Mouse (Mus musculus) G1E (cell line): ENCODE data around the gene Arsa. TPM values are rescaled to one million over a fixed set of nuclear protein-coding genes. Genes with fewer than 3 reads are reported as not detected.

Source experiments
- ATAC-seq: 2 replicates; pipeline ENCODE4 v1.8.0; 2016; ENCODE audit warnings: mild to moderate bottlenecking; ENCODE audit not compliant: insufficient number of reproducible peaks, poor library complexity, low FRiP score, severe bottlenecking; ENCODE audit errors: extremely low read depth
- DNase-seq: peaks from one replicate; pipeline ENCODE4 v3.0.0; 2012; ENCODE audit warnings: low spot score
- H3K27me3 ChIP-seq: 2 replicates; pipeline ENCODE4 v1.6.1; 2012; ENCODE audit warnings: mild to moderate bottlenecking, low read length, inconsistent platforms; ENCODE audit not compliant: insufficient read depth
- H3K36me3 ChIP-seq: replicated peaks from 2 replicates; pipeline ENCODE3; 2012; ENCODE audit warnings: mild to moderate bottlenecking, inconsistent platforms
- H3K4me1 ChIP-seq: 2 replicates; pipeline ENCODE4 v1.6.1; 2012; ENCODE audit warnings: low read depth, low read length, inconsistent platforms, mixed read lengths; ENCODE audit not compliant: insufficient read depth
- H3K4me3 ChIP-seq: 2 replicates; pipeline ENCODE4 v1.5.1; 2012; ENCODE audit warnings: low read depth, mild to moderate bottlenecking, inconsistent platforms, low read length, moderate library complexity, mixed read lengths
- H3K9me3 ChIP-seq: replicated peaks from 2 replicates; pipeline ENCODE4 v1.6.1; 2012; ENCODE audit warnings: inconsistent platforms
- CTCF ChIP-seq: IDR thresholded peaks from 2 replicates; pipeline ENCODE4 v1.5.1; 2012; ENCODE audit warnings: low read depth, low read length, inconsistent platforms, mixed read lengths
- GATA1 ChIP-seq: IDR thresholded peaks from 2 replicates; pipeline ENCODE4 v1.6.1; 2012; ENCODE audit warnings: borderline replicate concordance, low read length, inconsistent platforms, mixed read lengths
- GATA2 ChIP-seq: IDR thresholded peaks from 2 replicates; pipeline ENCODE4 v1.6.1; 2012; ENCODE audit warnings: low read depth, low read length, inconsistent platforms, borderline replicate concordance
- POLR2AphosphoS5 ChIP-seq: IDR thresholded peaks from 2 replicates; pipeline ENCODE4 v1.6.1; 2012; ENCODE audit warnings: low read depth, low read length, inconsistent platforms; ENCODE audit not compliant: insufficient replicate concordance
- TAL1 ChIP-seq: conservative IDR thresholded peaks from 2 replicates; pipeline ENCODE4 v1.6.1; 2012; ENCODE audit warnings: low read depth, low read length, inconsistent platforms, mixed read lengths
- polyA plus RNA-seq: library from polyadenylated mRNA; stranded (reverse); fragments of >175 nt; gene quantifications from 2 replicates; pipeline ENCODE4 v1.2.3, GENCODE M21; 2012
- total RNA-seq, 2 experiments: library from RNA; stranded (forward) in 1 of 2; stranded (reverse) in 1 of 2; fragments of 200-1000 nt in 1 of 2; fragments of >200 nt in 1 of 2; fragmentation: Nextera tagmentation in 1 of 2; gene quantifications; 2 replicates each; pipeline ENCODE4 v1.2.3; 2014 to 2017

Gene Arsa
- total and polyA plus RNA-seq, 3 experiments: 12.8 to 37.5 (median 21.1) TPM

DNA sequence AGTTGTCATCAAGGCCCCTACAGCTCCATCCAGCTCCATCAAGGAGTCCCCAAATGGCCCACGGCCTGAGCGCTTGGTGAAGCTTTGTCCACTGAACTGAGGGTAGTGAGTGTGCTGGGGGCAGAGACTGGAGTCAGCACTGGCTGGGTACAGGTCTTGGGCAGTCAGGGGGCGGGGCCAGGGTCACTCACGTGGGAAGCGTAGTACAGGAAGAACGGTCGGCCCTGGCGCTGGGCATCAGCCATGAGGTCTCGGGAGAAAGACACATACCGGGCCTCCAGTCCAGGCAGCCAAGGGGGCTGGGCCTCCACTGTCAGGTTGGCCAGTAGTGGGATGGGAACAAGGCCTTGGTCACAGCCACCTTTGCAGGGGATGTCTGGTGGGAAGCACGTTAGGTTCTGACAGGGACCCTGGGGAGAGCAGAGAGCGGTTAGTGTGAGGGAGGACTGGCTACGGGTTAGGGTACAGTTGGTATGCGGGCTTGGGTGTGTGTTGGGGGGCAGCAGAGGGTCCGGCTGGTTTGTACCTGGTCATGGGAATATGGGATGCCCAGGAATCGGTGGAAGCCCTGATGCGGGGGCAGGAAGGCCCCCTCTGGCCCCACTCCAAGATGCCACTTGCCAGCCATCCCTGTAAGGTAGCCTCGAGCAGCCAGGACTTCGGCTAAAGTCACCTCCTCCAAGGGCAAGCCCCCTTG is 2.5 kb downstream of the Arsa start:
- 0 out of 2 replicates have a peak, but pooled peaks cover 2% of the 10 kb centered on the region for H3K27me3 ChIP-seq
- ATAC-seq: no peak
- H3K4me3 ChIP-seq: peak overlapping the region; percentile 84
- TF ChIP-seq CTCF (no peak), GATA2 (no peak), TAL1 (no peak), POLR2AphosphoS5 (no peak), GATA1 (no peak)
- no peak for DNase-seq
- H3K36me3 ChIP-seq: peaks cover 33% of the 10 kb centered on the region
- no peaks in the 10 kb centered on the region for H3K9me3 ChIP-seq
- peaks cover 29% of the 10 kb centered on the region for H3K4me1 ChIP-seq

DNA sequence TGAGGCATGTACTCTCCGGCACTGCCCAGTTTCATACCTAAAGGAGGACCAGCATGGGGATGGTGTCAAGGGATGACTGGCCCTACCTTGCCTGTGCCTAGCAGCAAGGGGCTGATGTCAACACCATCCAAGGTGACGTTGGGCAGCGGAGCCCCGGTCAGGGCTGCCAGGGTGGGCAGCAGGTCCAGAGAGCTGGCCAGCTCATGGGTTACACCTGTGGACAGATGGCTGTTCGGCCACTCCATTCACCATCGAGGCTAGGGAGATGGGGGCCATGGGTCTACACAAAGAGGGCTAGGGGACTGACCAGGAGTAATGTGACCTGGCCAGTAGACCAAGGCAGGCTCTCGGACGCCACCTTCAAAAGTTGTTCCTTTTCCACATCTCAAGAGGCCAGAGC is 3.3 kb downstream of the Arsa start:
- H3K9me3 ChIP-seq: no peaks in the 10 kb centered on the region
- DNase-seq (no peak), ATAC-seq (no peak)
- H3K36me3 ChIP-seq: peaks cover 33% of the 10 kb centered on the region
- 0 out of 2 replicates have a peak, but pooled peaks cover 2% of the 10 kb centered on the region for H3K27me3 ChIP-seq
- H3K4me1 ChIP-seq: peaks cover 29% of the 10 kb centered on the region
- TF ChIP-seq GATA2: no peak
- TF ChIP-seq TAL1: no peak
- TF ChIP-seq CTCF: no peak
- TF ChIP-seq POLR2AphosphoS5: no peak
- no peak for TF ChIP-seq GATA1
- H3K4me3 ChIP-seq: no peak overlapping the region

DNA sequence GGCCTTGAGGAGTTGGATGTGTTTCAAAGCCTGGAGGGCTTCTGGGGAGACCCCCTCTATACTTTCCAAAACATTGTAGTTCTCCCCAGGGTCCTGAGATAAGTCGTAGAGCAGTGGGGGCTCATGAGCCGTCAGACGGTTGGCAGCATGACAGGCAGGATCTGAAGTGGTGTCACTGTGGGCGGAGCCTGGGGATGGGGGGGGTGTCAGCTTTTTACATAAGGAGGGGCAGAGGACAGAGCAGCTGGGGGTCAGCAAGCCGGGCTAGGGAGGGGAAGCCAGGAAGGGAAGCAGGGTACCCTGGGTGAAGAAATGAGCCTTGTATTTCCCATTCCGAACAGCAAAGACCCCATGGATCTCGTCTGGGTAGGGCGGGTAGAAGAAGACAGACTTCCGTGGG is 3.9 kb downstream of the Arsa start:
- TF ChIP-seq GATA1 (no peak), CTCF (no peak), POLR2AphosphoS5 (no peak)
- ATAC-seq (no peak), DNase-seq (no peak)
- Histone ChIP-seq H3K4me1 (peaks cover 29% of the 10 kb centered on the region), H3K36me3 (peaks cover 33% of the 10 kb centered on the region), H3K9me3 (no peaks in the 10 kb centered on the region), H3K4me3 (no peak overlapping the region), H3K27me3 (0 out of 2 replicates have a peak, but pooled peaks cover 2% of the 10 kb centered on the region)

DNA sequence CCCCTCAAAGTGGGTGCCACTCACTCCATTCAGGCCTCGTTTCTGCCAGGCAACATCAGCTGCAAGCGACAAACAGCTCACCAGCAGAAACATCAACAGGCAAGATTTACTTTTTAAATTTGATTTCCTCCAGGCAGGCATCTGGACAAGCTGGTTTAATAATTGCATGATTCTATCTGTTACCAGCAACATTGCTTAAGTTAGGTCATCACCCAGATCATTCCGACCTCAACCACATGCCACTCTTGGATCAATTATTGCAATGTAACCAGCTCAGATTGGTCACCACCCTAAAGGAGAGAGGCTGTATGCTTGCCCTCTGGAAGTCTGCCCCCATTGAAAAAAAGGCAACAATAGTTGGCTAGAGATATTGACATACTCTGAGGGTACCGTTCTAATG is 5.7 kb downstream of the Arsa start:
- H3K36me3 ChIP-seq: peaks cover 26% of the 10 kb centered on the region
- DNase-seq (no peak), ATAC-seq (no peak)
- 0 out of 2 replicates have a peak, but pooled peaks cover 2% of the 10 kb centered on the region for H3K27me3 ChIP-seq
- H3K9me3 ChIP-seq: no peaks in the 10 kb centered on the region
- no peak for TF ChIP-seq CTCF
- no peak for TF ChIP-seq GATA2
- no peak for TF ChIP-seq POLR2AphosphoS5
- no peak for TF ChIP-seq GATA1
- no peak for TF ChIP-seq TAL1
- peaks cover 24% of the 10 kb centered on the region for H3K4me1 ChIP-seq
- no peak overlapping the region for H3K4me3 ChIP-seq

DNA sequence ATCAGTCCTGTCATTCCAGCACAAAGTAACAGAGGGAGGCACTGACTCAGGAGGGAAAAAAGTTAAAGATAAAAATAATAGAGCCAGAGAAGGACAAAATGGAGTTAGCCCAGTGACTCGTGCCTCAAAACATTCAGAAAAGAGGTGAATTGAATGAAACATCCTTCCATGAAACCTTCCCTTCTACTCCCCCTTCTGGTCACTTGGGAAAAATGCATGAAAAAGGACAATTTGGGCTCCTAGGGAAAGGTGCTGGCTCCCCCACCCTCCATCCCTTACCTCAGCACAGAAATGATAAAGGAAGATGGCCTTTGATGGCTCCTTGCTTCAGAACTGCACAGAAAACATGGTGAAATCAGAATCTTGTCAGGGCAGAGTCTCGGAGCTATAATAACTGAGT is 8.6 kb downstream of the Arsa start:
- DNase-seq: no peak
- TF ChIP-seq CTCF: 0 out of 2 replicates have a peak, but pooled peaks have one; percentile 11
- TF ChIP-seq TAL1: no peak
- H3K9me3 ChIP-seq: no peaks in the 10 kb centered on the region
- H3K4me1 ChIP-seq: no peaks in the 10 kb centered on the region
- H3K36me3 ChIP-seq: peaks cover 11% of the 10 kb centered on the region
- ATAC-seq: no peak
- no peak overlapping the region for H3K4me3 ChIP-seq
- 0 out of 2 replicates have a peak, but pooled peaks cover 2% of the 10 kb centered on the region for H3K27me3 ChIP-seq

DNA sequence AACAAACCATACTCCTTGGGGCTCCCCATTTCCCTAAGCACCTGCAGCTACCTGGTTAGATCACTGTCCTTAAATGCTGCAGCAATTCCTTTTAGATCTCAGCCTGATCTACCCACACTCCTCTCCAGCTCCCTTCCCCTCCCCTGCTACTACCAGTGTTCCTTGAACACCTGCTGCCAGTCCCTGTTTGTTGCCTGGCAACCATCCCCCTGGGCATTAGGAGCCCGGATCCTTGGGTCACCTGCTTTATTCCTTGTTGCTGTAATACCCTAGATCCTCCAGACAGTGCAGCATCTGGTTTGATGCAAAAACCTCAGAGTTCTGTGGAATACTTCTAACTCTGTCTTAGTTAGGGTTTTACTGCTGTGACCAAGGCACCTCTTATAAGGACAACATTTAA is 12.2 kb downstream of the Arsa start:
- ATAC-seq: no peak
- no peaks in the 10 kb centered on the region for H3K4me1 ChIP-seq
- H3K36me3 ChIP-seq: no peaks in the 10 kb centered on the region
- peaks cover 5% of the 10 kb centered on the region; the same call in 1 of the 2 replicates for H3K27me3 ChIP-seq
- H3K9me3 ChIP-seq: no peaks in the 10 kb centered on the region
- H3K4me3 ChIP-seq: no peak overlapping the region
- TF ChIP-seq GATA1: no peak
- TF ChIP-seq CTCF: no peak
- DNase-seq: no peak
